Mouse (Mus musculus) liver, embryonic 14.5 days (tissue): ENCODE data around the gene Actb.
A peak's percentile ranks its signal among the peaks of the same experiment; 100 is the strongest.

Experiments
- CTCF ChIP-seq: IDR thresholded peaks from 2 replicates; pipeline ENCODE4 v1.5.1; 2016; ENCODE audit warnings: antibody characterized with exemption, low read depth, control low read depth
- EP300 ChIP-seq: IDR thresholded peaks from 2 replicates; pipeline ENCODE4 v1.6.1; 2016; ENCODE audit warnings: antibody characterized with exemption, low read depth

GRCm38 (mm10) chr5:142935642-142936335 lies 29.2 kb upstream of the Actb start:
- TF ChIP-seq CTCF (peak; percentile 69), EP300 (no peak)
